Mouse (Mus musculus): ENCODE results near the gene Thrsp.

The Thrsp gene

GRCm38 (mm10) chr7:97379304-97379703 lies 38.2 kb downstream of the Thrsp start:
- no peak for DNase-seq (ENCODE audit: low read depth, low spot score)

GRCm38 (mm10) chr7:97375906-97376305 lies 41.6 kb downstream of the Thrsp start:
- DNase-seq (ENCODE audit: low read depth, low spot score), result no peak

GRCm38 (mm10) chr7:97375101-97375500 lies 42.4 kb downstream of the Thrsp start:
- no peak for DNase-seq (ENCODE audit: low read depth, low spot score)

- DNase-seq (ENCODE audit: low read depth, low spot score), result no peak
Measured at GRCm38 (mm10) chr7:97365887-97366286, 51.6 kb downstream of the Thrsp start.
